ENCODE assay signal across 8 mouse cellular contexts in the genomic region with DNA sequence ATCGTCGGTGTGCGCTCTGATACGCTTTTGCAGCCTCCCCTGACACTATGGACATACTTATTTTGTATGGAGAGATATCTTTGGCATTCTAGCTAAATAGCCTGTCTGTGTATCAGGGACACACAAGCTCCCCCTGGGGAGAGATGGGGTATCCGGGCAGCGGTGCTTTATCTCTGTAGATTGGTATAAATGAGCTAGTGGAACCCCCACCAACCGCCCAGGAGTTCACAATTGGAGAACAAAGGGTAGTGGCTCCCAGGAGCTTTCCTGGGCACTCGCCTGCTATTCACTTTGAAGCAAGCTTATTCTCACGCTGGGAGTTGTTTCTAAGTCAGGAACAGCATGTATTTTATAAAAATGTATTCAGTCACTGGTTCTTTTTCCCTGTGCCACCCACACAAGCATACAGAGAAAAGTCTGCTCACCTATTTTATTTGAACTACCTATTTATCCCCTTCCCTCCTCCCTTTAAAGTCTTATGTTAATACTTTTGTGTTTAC.
A peak's percentile ranks its signal among the peaks of the same experiment; 100 is the strongest.
DNase-seq lines count a peak whose midpoint lies in the region; ATAC-seq and TF ChIP-seq lines count a peak whose summit lies in the region.

No protein-coding gene starts in this region.

- no peak for ATAC-seq in heart, embryonic 14.5 days (ENCODE audit: insufficient number of reproducible peaks, insufficient read depth, low FRiP score, low read depth)
- ATAC-seq in forebrain, postnatal 0 days = no peak
- ATAC-seq in midbrain, embryonic 11.5 days (ENCODE audit: low FRiP score) = peak; percentile 3; the same call in 1 of the 2 replicates
- no peak for ATAC-seq in CD4-positive, CD25-positive, alpha-beta regulatory T cell, adult 4 months

- H3K36me3 ChIP-seq in heart, embryonic 14.5 days (ENCODE audit: control insufficient read depth, insufficient read depth, low read length) = no peaks in the 10 kb centered on the region
- H3K36me3 ChIP-seq in heart, adult 2 months (ENCODE audit: control insufficient read depth, insufficient read depth, low read length) = no peaks in the 10 kb centered on the region
- no peaks in the 10 kb centered on the region for H3K36me3 ChIP-seq in forebrain, postnatal 0 days (ENCODE audit: insufficient read depth)
- no peaks in the 10 kb centered on the region for H3K36me3 ChIP-seq in midbrain, embryonic 11.5 days (ENCODE audit: control insufficient read depth, insufficient read depth, low read length)

- no peak for DNase-seq in heart, adult 2 months
- DNase-seq in forebrain, postnatal 0 days = no peak
- peak; percentile 88 for DNase-seq in midbrain, embryonic 11.5 days (ENCODE audit: low spot score, missing footprints)
- DNase-seq in urinary bladder, postnatal 4 days (ENCODE audit: low spot score in 2 of 2) = no peak
- DNase-seq in thymus, postnatal 25 days = no peak

- H3K9ac ChIP-seq in heart, embryonic 14.5 days (ENCODE audit: low read length) = peak overlapping the region; percentile 13; the same call in 1 of the 2 replicates
- no peak overlapping the region for H3K9ac ChIP-seq in heart, adult 2 months (ENCODE audit: low read depth, low read length)
- peak overlapping the region; percentile 42 for H3K9ac ChIP-seq in forebrain, postnatal 0 days
- H3K9ac ChIP-seq in midbrain, embryonic 11.5 days (ENCODE audit: low read length) = peak overlapping the region; percentile 17; the same call in 1 of the 2 replicates

- peaks cover 13 to 24% of the 10 kb centered on the region in 2 experiments for H3K4me1 ChIP-seq in heart, embryonic 14.5 days (ENCODE audit: control insufficient read depth in 2 of 2, insufficient read depth in 2 of 2, low read length in 2 of 2)
- H3K4me1 ChIP-seq in heart, adult 2 months (ENCODE audit: control insufficient read depth, insufficient read depth, low read length) = peaks cover 1% of the 10 kb centered on the region; the same call in 1 of the 2 replicates
- H3K4me1 ChIP-seq in cortical plate, adult 2 months (ENCODE audit: control insufficient read depth, insufficient read depth, low read length) = peaks cover 13% of the 10 kb centered on the region
- H3K4me1 ChIP-seq in forebrain, postnatal 0 days (ENCODE audit: insufficient read depth) = peaks cover 30% of the 10 kb centered on the region
- H3K4me1 ChIP-seq in midbrain, embryonic 11.5 days (ENCODE audit: control insufficient read depth, insufficient read depth, low read length) = peaks cover 47% of the 10 kb centered on the region

- no peaks in the 10 kb centered on the region for H3K9me3 ChIP-seq in heart, embryonic 14.5 days (ENCODE audit: control insufficient read depth, low read length)
- no peaks in the 10 kb centered on the region for H3K9me3 ChIP-seq in forebrain, postnatal 0 days (ENCODE audit: low read length)
- H3K9me3 ChIP-seq in midbrain, embryonic 11.5 days (ENCODE audit: control insufficient read depth, low read length) = no peaks in the 10 kb centered on the region

- WGBS in heart, embryonic 14.5 days = 63% methylated on average over 9 of the region's 9 CpGs
- WGBS in heart, adult 2 months = 73% methylated on average over 9 of the region's 9 CpGs
- WGBS in forebrain, postnatal 0 days = 17% methylated on average over 9 of the region's 9 CpGs
- WGBS in midbrain, embryonic 11.5 days = 26% methylated on average over 9 of the region's 9 CpGs

- H3K79me2 ChIP-seq in heart, adult 2 months (replicated peaks; ENCODE audit: control insufficient read depth, insufficient read depth, low read length) = no peaks in the 10 kb centered on the region

- H3K27me3 ChIP-seq in heart, embryonic 14.5 days (ENCODE audit: control insufficient read depth, insufficient read depth, low read length) = no peaks in the 10 kb centered on the region
- no peaks in the 10 kb centered on the region for H3K27me3 ChIP-seq in heart, adult 2 months (ENCODE audit: control insufficient read depth, insufficient read depth, low read length)
- no peaks in the 10 kb centered on the region for H3K27me3 ChIP-seq in forebrain, postnatal 0 days (ENCODE audit: insufficient read depth, low read length)
- no peaks in the 10 kb centered on the region for H3K27me3 ChIP-seq in midbrain, embryonic 11.5 days (ENCODE audit: control insufficient read depth, insufficient read depth, low read length)

- TF ChIP-seq POLR2A in heart, adult 2 months (IDR thresholded peaks at IDR 0.05; ENCODE audit: insufficient read depth, low read depth, low read length) = no peak
- no peak for TF ChIP-seq POLR2A in cortical plate, adult 2 months (IDR thresholded peaks at IDR 0.05; ENCODE audit: extremely low read depth, insufficient read depth, low read length)

- no peak for TF ChIP-seq CTCF in heart, adult 2 months (IDR thresholded peaks at IDR 0.05)
- TF ChIP-seq CTCF in cortical plate, adult 2 months (IDR thresholded peaks at IDR 0.05; ENCODE audit: extremely low read depth, insufficient read depth, low read length) = no peak
- TF ChIP-seq CTCF in forebrain, postnatal 0 days (IDR thresholded peaks at IDR 0.05; ENCODE audit: low read depth) = 0 out of 2 replicates have a peak, but pooled peaks have one; percentile 16

- no peak overlapping the region for H3K27ac ChIP-seq in heart, embryonic 14.5 days (replicated peaks in 1 of 2; ENCODE audit: control insufficient read depth in 1 of 2, insufficient read depth in 1 of 2, low read depth in 2 of 2, low read length in 2 of 2)
- no peak overlapping the region for H3K27ac ChIP-seq in heart, adult 2 months
- H3K27ac ChIP-seq in cortical plate, adult 2 months (ENCODE audit: insufficient read depth, low read length) = peak overlapping the region; percentile 69
- peak overlapping the region; percentile 76 for H3K27ac ChIP-seq in forebrain, postnatal 0 days (ENCODE audit: low read depth, low read length)
- peak overlapping the region; percentile 41 for H3K27ac ChIP-seq in midbrain, embryonic 11.5 days (ENCODE audit: low read depth, low read length)

- H3K4me2 ChIP-seq in heart, embryonic 14.5 days (ENCODE audit: low read length) = peak overlapping the region; percentile 66
- peak overlapping the region; percentile 45 for H3K4me2 ChIP-seq in forebrain, postnatal 0 days (ENCODE audit: low read depth)
- peak overlapping the region; percentile 32 for H3K4me2 ChIP-seq in midbrain, embryonic 11.5 days

- H3K4me3 ChIP-seq in heart, embryonic 14.5 days (ENCODE audit: control insufficient read depth in 1 of 2, insufficient read depth in 1 of 2, low read depth in 1 of 2, low read length in 2 of 2) = no peak overlapping the region
- no peak overlapping the region for H3K4me3 ChIP-seq in heart, adult 2 months
- H3K4me3 ChIP-seq in cortical plate, adult 2 months (ENCODE audit: insufficient read depth, low read length) = peak overlapping the region; percentile 30
- peak overlapping the region; percentile 20 for H3K4me3 ChIP-seq in forebrain, postnatal 0 days (ENCODE audit: low read depth, low read length)
- H3K4me3 ChIP-seq in midbrain, embryonic 11.5 days (ENCODE audit: low read depth, low read length) = no peak overlapping the region

- TF ChIP-seq EP300 in heart, adult 2 months (IDR thresholded peaks at IDR 0.05; ENCODE audit: insufficient read depth, low read depth, low read length) = no peak

- intact Hi-C loops in heart, adult 2 months (cut with DNase I) = loop anchor here (10.0 kb wide), 1 partner anchor 146 kb away; no protein-coding TSS in a partner anchor

Comparison
In these comparisons a context has a peak if more than half of its experiments do, and no peak if none do; other contexts are left out.
1. H3K27ac ChIP-seq: peak in cortical plate, adult 2 months (single experiment), forebrain, postnatal 0 days (single experiment) and midbrain, embryonic 11.5 days (single experiment); none in heart, embryonic 14.5 days (0 of 2) and heart, adult 2 months (single experiment).
2. H3K4me3 ChIP-seq: peak in cortical plate, adult 2 months (single experiment) and forebrain, postnatal 0 days (single experiment); none in heart, embryonic 14.5 days (0 of 2), heart, adult 2 months (single experiment) and midbrain, embryonic 11.5 days (single experiment).
3. Peak in every context shown above with its lines, with median percentiles within 50 percentile points of each other: H3K4me2 ChIP-seq.